Comparison of ENCODE assay signal across 8 mouse cellular contexts in the genomic region with DNA sequence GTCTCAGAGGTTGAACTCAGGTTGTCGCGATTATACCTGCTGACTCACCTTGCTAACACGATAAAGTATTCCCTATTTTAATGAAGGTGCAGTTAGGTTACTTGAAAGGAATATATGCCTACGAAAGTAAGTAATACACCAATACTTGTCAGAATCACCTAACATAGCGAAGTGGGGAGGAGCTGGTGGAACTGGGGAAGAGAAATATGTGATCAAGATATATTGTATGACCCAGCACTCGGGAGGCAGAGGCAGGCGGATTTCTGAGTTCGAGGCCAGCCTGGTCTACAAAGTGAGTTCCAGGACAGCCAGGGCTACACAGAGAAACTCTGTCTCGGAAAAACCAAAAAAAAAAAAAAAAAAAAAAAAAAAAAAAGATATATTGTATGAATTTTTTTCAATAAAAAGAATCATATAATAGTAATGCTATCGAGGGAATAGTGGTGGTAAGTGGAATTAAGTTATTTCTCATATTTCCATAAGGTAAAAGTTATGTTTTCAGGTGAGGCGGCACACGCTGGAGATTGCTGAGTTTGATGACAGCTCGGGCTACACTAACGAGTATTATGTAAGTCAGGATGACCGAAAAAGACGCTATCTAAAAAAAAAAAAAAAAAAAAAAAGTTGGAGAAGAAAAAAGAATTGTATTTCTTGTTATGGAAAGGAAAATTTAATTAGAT. TPM values are rescaled to one million over a fixed set of nuclear protein-coding genes. Genes with fewer than 3 reads are reported as not detected.
DNase-seq lines count a peak whose midpoint lies in the region; ATAC-seq lines count a peak whose summit lies in the region.

No protein-coding gene starts in this region.

- H3K4me3 ChIP-seq in lung, embryonic 15.5 days = peak overlapping the region; percentile 72

- H3K27ac ChIP-seq in lung, embryonic 15.5 days = no peak overlapping the region

- DNase-seq in lung, postnatal 25 days (ENCODE audit: low spot score) = no peak
- DNase-seq in naive thymus-derived CD4-positive, alpha-beta T cell, adult 2 months (ENCODE audit: low read depth) = peak; percentile 48
- DNase-seq in testis, postnatal 14 days (ENCODE audit: low spot score) = no peak
- no peak for DNase-seq in natural killer cell, adult 2 months (ENCODE audit: low spot score in 2 of 2)
- no peak for DNase-seq in urinary bladder, postnatal 14 days (ENCODE audit: low spot score)

- 34% methylated on average over 16 of the region's 16 CpGs for WGBS in lung, embryonic 15.5 days

- H3K4me2 ChIP-seq in lung, embryonic 15.5 days = peak overlapping the region; percentile 44

- no peaks in the 10 kb centered on the region for H3K9me3 ChIP-seq in lung, embryonic 15.5 days

- H3K9ac ChIP-seq in lung, embryonic 15.5 days = no peak overlapping the region

- H3K4me1 ChIP-seq in lung, embryonic 15.5 days = peaks cover 13% of the 10 kb centered on the region

- ATAC-seq in lung, embryonic 15.5 days (ENCODE audit: borderline replicate concordance, extremely low read depth, low FRiP score, low TSS enrichment) = peak; percentile 2; the same call in 1 of the 2 replicates
- ATAC-seq in common myeloid progenitor, adult 5-6 weeks (replicated peaks; ENCODE audit: low read depth, poor library complexity, severe bottlenecking) = peak; percentile 6; the same call in 1 of the 2 replicates
- ATAC-seq in inflammation-experienced regulatory T-cells, adult 6 months = peak; percentile 5

- peaks cover 24% of the 10 kb centered on the region for H3K36me3 ChIP-seq in lung, embryonic 15.5 days

- no peaks in the 10 kb centered on the region for H3K27me3 ChIP-seq in lung, embryonic 15.5 days

RNA-seq across cellular contexts. Expression of a gene that starts 0.6 kb away (rescaled TPM):
- polyA plus RNA-seq in lung, embryonic 15.5 days (2015; fragmentation: Nextera tagmentation; extraction: Ambion mirVana) = 208 and 219 TPM in 2 replicates
- total RNA-seq in common myeloid progenitor, adult 5-6 weeks (2017) = 200 and 222 TPM in 2 replicates
- polyA plus RNA-seq in inflammation-experienced regulatory T-cells, adult 6 months (2017; shearing (Covaris generic)) = 100 to 1,000 TPM; 107 to 118 (median 118) TPM

RNA-seq across cellular contexts. Expression of a gene that starts 9.6 kb away (rescaled TPM):
- 17.3 and 21.0 TPM in 2 replicates for polyA plus RNA-seq in lung, embryonic 15.5 days (2015; fragmentation: Nextera tagmentation; extraction: Ambion mirVana)
- total RNA-seq in common myeloid progenitor, adult 5-6 weeks (2017) = not detected in 2 replicates
- polyA plus RNA-seq in inflammation-experienced regulatory T-cells, adult 6 months (2017; shearing (Covaris generic)) = not detected

RNA-seq across cellular contexts. Expression of a gene that starts 15.5 kb away (rescaled TPM):
- 77.3 and 85.6 TPM in 2 replicates for polyA plus RNA-seq in lung, embryonic 15.5 days (2015; fragmentation: Nextera tagmentation; extraction: Ambion mirVana)
- total RNA-seq in common myeloid progenitor, adult 5-6 weeks (2017) = 37.3 and 43.3 TPM in 2 replicates
- 10 to 100 TPM; 53.6 to 73.0 (median 71.1) TPM for polyA plus RNA-seq in inflammation-experienced regulatory T-cells, adult 6 months (2017; shearing (Covaris generic))

RNA-seq across cellular contexts. Expression of a gene that starts 34.0 kb away (rescaled TPM):
- polyA plus RNA-seq in lung, embryonic 15.5 days (2015; fragmentation: Nextera tagmentation; extraction: Ambion mirVana) = 154 TPM in 2 replicates
- 88.3 and 113 TPM in 2 replicates for total RNA-seq in common myeloid progenitor, adult 5-6 weeks (2017)
- polyA plus RNA-seq in inflammation-experienced regulatory T-cells, adult 6 months (2017; shearing (Covaris generic)) = 10 to 100 TPM; 49.4 to 62.9 (median 62.1) TPM

RNA-seq across cellular contexts. Expression of a gene that starts 38.9 kb away (rescaled TPM):
- polyA plus RNA-seq in lung, embryonic 15.5 days (2015; fragmentation: Nextera tagmentation; extraction: Ambion mirVana) = 42.8 and 45.3 TPM in 2 replicates
- 68.0 and 72.4 TPM in 2 replicates for total RNA-seq in common myeloid progenitor, adult 5-6 weeks (2017)
- polyA plus RNA-seq in inflammation-experienced regulatory T-cells, adult 6 months (2017; shearing (Covaris generic)) = 1 to 10 TPM; 2.6 to 7.6 (median 5.1) TPM

Comparison
In these comparisons a context has a peak if more than half of its experiments do, and no peak if none do; other contexts are left out.
1. RNA of a gene that starts 9.6 kb away (polyA plus RNA-seq): 17.3 to 21.0 TPM in lung, embryonic 15.5 days; not detected in inflammation-experienced regulatory T-cells, adult 6 months; every median in the first group is over 10 times any median in the second.
2. Peak in every context shown above with its lines, with median percentiles within 50 percentile points of each other: ATAC-seq.